Mouse (Mus musculus): ENCODE measurements at regions not wholly inside any gene's neighbourhood (a gene's known extent, or its start where the extent isn't known, plus 50 kb on each side); places are given as distances from the start of the nearest gene placed in this dataset.
A peak's percentile ranks its signal among the peaks of the same experiment; 100 is the strongest.

- DNase-seq = no peak
These were observed 556.7 kb downstream of the Insc start for GRCm38 (mm10) chr7:115300241-115300640.

DNA sequence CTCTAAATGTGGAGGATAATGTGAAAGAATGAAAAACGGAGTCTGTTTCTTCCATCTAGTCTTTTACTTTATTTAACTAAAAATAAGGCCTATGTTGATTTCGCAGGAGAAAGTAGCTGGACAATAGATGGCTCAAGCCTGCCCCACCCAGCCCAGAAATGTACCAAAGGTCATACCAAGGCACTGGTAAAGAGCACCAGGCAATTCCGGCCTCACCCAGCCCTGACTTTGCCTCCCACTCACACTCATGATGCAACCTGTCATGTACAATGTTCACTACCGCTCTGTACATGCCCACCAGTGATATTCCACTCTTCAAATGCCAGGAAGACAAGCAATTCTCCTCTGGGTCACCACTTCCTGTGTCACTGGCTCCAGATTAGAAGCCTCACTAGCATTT lies 564.9 kb downstream of the Insc start:
- DNase-seq = no peak

DNA sequence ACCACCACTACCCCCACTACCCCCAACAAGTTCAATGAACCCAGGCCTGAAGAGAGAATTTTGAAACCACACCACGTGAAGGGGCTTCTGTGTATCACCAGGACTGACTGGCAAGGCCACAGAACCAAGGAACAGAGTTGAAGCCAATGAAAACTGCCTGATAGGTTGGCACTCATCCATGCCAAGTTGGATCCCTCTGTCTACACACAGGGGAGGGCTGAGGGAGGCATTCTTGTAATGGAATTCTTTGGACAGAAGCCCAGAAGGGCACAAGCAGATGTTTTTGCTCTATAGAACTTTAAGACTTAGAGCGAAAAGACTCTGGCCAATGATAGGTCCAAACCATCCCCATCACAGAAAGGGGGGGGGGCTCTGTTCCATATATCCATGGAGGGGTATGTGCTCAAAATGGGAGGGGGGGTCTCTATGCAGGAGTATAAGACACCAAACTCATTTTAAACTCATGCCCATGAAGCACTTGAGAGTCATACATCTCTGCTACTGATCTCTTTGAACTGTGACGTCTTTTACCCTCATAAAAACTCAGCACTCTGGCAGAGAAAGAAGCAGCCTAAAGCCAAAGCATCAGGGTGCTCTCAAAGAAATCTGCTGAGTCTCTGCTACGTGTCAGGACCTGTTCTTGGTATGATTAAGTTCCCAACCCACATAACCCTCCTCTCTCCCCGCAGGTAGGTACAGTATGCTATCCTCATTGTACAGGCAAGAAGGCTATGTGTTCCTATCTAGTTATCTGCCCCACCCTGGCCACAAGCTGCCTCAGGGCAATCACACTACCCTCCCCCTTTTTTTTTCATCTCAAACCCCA lies 567.1 kb downstream of the Insc start:
- DNase-seq = peak; percentile 8

DNA sequence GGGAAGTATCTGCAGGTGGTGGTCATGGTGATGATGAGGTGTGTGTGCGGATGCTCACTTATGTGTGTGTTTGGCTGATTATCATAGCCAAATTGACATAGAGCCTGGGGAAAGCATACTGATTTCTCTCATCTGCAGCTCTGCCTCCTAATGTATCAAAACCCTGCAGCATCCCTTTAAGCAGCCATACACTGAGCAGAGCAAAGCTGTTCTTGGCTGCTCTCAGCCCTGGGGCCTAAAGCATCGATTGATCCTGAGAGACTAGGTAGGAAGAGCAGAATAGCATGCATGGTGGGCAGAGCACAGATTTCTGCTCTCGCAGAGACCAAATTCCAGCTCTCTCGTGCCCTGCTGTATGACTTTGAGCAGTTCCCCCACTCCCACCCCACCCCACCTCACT lies 576.0 kb downstream of the Insc start:
- no peak for DNase-seq

GRCm38 (mm10) chr7:115322989-115323388 lies 579.5 kb downstream of the Insc start:
- no peak for DNase-seq

DNA sequence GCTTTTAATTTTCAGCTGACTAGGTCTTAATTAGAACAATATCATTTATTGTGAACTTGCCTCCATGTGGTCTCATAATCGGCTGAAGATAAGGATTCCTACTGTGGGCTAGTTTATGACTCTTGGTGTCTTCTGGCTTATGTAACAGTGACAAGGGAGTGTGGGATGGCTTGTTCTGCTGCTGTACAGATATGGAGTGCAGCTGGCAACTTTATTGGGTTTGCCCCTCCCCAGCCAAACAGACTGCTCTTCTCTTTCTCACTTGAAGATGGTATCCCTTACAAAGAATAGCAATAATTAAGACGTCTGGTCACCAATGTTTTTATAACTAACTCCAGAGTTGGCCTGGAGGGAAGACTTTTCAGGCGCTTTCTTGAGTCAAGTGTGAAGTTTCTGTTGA lies 584.8 kb downstream of the Insc start:
- DNase-seq = no peak

GRCm38 (mm10) chr7:115331698-115332097 lies 588.2 kb downstream of the Insc start:
- DNase-seq = no peak

DNA sequence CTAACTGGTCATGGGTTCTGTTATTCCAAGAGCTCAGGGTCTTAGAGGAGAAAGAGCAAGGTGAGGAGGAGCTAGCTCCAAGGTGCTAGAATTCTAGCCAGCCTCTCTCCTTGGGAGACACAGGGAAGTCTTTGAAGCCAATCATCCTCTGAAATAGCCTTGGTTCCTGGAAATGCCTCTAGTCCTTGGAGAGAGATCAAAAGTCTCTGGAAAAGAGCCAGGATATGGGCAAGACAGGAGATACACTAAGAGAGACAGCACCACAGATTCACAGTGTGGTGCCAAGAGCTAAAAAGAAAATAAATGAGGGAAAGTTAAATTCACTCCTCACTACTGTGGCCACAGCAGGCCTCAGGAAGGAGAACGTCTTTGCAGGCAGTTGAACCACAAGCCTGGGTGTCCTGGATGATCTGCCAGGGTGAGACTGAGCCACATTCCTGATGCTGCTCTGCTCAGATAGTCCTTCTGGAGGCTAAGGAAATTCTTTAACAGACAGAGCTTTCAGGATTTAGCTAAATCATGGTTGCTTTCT lies 589.6 kb downstream of the Insc start:
- DNase-seq = no peak

DNA sequence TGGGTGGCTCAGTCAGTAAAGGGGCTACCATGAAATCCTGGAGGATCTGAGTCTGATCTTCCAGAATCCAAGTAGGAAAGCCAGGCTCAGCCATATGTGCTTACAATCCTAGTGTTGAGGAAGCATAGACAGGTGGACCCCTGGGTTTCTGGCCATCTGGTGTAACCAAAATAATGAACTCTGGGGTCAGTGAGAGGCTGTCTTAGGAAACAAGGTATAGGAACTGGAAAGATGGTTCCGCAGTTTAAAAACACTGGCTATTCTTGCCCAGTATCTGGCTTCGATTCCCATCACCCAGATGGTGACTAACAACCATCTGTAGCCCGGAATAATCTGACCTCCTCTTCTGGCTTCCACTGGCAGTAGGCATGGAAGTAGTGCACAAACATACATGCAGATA lies 591.6 kb downstream of the Insc start:
- DNase-seq = no peak

DNA sequence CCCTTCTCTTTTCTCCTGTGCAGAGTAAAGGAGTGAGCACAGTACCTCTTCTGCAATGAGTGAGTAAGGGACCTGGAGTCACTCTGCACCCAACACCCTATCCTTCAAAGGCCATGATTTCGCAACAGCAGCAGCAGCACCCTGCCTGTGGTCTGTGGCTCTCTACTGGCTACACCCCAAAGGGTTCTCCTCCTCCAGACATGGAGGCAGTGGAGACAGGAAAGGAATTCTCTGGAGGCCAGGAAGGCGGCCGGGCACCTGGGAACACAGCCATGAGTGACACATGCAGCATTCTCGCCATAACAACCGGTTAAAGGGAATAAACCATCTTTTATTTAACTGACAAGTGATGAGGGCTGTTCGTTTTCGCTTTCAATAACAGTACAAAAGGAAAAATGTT lies 596.7 kb downstream of the Insc start:
- DNase-seq = no peak

GRCm38 (mm10) chr7:115341007-115341406 lies 597.5 kb downstream of the Insc start:
- DNase-seq = no peak

GRCm38 (mm10) chr7:115345749-115346148 lies 602.3 kb downstream of the Insc start:
- DNase-seq = no peak

GRCm38 (mm10) chr7:115358711-115359110 lies 615.2 kb downstream of the Insc start:
- DNase-seq = no peak

DNA sequence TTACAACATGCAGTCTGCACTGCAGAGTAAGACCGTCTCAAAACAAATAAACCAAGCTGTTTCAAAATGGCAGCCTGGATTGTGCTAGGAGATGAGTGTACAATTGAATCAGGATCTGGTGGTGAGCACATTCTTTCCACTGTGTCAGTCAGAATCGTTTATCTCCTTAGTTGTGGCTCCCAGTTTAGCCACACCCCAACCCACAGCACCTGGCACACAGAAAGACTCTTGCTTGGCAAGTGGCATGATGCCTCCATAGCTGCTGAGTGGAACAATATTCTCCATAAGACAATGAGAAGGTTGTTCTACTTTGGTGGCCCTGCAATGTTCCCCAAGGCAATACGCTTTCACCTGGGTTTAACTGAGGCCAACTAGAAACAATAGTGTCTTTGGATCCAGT lies 616.6 kb downstream of the Insc start:
- no peak for DNase-seq

- DNase-seq = no peak
These were observed 618.6 kb downstream of the Insc start for GRCm38 (mm10) chr7:115362117-115362516.

DNA sequence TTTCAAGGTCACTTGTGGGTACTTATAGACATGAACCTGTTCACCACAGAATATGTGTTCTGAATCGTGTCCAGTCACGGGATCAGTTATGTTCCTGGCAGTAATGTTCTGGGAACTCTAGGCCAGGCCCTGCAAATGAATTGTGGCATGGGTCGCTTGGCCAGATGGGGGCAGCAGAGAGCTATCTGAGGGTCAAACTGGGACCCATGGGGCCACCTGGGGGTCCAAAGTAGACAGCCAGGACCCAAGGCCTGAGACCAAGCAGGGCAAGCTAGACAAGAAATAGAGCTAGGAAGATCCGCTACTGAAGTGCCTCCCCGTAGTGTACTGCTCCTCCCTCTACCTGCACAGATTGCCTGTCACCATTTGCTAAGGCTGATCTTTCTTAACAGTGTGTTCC lies 623.4 kb downstream of the Insc start:
- peak; percentile 19 for DNase-seq

DNA sequence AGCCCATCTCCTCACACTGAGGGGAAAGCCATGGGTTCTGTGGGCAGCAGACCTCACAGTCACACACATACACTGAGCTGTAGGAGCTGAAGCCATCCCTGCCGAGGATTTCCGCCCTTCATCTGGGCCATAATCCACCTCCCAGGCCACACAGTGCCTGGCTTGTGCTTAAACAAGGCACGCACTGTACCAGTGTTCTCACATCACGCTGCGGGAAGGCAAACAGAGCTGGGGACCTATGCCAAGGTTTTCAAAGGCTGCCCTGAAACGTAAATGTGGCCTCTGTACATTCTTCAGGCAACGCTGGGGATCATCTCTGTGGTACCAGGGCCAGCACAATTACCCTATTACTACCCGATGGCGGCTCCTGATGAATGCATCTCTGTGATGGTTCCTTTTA lies 627.6 kb downstream of the Insc start:
- DNase-seq = no peak

DNA sequence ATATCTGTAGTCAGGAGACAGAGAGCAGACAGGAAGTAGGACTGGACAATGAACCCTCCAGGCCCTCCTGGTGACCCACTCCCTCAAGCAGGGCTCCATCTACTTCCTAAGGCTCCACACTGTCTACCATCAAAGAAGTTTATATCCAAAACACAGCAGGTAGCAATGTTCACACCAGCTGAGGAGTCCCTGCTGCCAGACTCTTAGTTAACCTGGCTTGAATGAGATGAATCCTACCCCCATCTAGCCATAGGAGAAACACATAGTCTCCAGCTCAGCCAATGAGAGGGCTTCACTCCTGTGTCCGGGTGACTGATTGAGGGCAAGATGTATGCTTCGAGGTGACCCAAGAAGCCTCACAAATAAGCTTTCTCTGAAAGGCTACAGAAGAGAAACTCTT lies 629.4 kb downstream of the Insc start:
- DNase-seq = no peak

DNA sequence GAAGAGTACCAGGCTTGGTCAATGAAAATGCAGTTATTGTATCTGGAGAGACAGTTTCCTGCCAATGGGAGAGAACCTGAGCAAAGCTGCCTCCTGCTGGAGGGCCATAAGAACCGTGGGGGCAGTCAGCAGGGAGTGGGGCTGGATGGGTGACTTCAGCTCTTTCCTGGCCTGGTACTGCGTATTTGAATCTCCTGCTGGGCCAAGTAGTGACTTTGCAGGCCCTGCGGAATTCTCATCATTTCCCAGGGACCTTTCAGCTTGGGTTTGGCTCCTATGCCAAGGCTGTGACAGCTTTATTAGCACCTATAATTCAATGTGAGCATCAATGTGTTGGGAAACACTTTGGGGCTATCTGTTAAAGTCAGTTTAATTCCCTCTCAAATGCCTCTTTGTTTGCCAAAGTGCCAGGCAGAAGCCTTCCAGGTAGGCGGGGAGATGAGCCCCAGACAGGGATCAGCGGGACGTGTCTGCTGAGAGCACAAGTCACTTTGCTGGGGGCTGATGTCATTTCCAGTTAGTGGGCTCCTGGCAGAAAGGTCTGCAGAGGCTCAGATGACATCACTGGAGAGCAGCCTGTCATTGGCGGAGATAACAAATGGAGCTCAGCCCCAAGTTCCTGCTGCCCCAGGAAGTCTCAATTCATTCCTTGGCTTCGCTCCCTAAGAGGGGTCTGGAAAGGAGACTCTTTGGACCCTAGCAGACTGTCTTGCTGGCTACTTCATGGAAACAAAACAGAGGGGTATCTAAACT lies 630.5 kb downstream of the Insc start:
- DNase-seq = no peak

DNA sequence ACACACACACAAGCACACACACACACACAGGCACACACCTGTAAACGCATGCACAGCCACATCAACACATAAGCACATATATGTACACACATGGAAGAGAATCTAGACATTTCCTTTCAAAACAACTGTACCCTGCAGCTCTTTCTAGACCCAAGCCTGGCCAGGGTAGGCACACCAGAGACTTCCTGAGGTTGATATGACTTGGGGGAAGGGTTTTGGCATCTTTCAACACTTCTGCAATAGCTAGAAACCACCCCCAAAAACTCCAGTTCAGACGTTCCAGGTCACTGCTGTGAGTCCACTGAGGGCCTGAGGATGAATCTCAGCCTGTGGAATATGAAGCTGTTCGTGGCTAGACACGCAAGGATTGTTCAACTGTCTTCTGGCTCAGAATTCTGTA lies 632.6 kb downstream of the Insc start:
- DNase-seq = no peak

GRCm38 (mm10) chr7:115378836-115379235 lies 635.3 kb downstream of the Insc start:
- no peak for DNase-seq

DNA sequence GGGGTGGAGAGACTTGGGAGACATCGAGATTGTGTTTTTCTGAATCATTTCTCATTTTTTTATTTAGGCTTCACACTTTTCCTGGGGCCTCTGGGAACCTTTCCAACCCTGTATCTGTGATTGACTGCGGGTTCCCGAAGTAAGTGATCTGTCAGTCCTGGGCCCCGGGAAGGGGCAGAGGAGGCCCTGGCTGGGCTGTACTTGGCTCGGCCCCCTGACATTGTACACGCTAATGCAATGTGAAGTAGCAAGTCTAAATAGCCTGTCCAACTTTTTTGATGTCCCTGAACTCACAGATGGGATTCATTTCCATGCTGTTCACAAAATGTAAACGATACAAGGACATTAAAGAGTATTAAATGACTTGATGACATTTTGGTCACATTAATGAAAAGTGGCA lies 636.1 kb downstream of the Insc start:
- DNase-seq = no peak

DNA sequence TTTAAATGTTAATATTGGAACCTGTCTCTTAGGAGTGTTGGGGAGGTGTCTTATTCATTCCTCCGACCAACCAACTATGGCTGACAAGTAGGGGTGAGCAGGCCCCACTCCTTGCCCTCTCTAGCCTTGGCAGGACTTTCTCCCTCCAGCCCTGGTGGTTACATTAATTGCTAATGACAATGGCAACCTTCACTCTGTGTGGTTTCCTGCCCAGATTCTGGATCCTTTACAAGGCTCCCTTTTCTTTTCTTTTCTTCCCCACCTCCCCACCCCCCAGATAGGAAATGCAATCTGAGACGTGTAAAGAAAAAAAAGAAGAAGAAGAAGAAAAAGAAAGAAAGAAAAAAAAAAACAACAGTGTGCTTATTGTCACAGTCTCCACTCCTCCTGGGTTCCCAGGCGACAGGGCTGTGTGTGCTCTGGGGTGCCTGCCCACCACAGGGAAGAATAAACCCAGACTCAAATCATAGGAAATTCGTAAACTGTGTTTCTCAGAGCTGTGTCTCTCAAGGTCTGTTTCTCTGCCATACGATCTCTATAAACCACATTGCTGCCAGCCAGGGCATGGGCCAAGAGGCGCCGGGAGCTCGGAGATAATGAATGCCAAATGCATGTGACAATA lies 637.6 kb downstream of the Insc start:
- no peak for DNase-seq

GRCm38 (mm10) chr7:115382876-115383275 lies 639.4 kb downstream of the Insc start:
- DNase-seq = peak; percentile 18
